Mouse (Mus musculus): ENCODE data around the gene Sncg.

GRCm38 (mm10) chr14:34348301-34348700, 26.3 kb downstream of the Sncg start:
- no peak for TF ChIP-seq CTCF (IDR thresholded peaks at IDR 0.05; ENCODE audit: borderline replicate concordance, insufficient read depth, low read depth, low read length)
- no peak for TF ChIP-seq POLR2A (IDR thresholded peaks at IDR 0.05; ENCODE audit: borderline replicate concordance, insufficient read depth, low read length)

Measured in cerebellum, adult 2 months (tissue).